Mouse (Mus musculus) cerebellum, adult 2 months (tissue): ENCODE data around the gene 2310022A10Rik.

ENCODE experiments used
- CTCF ChIP-seq: fragments of 200-500 bp; IDR thresholded peaks from 2 replicates; pipeline ENCODE4 v1.5.1; 2011; ENCODE audit warnings: low read depth, mild to moderate bottlenecking, control low read depth, low read length, moderate library complexity, borderline replicate concordance; ENCODE audit not compliant: insufficient read depth
- POLR2A ChIP-seq: fragments of 200-500 bp; IDR thresholded peaks from 2 replicates; pipeline ENCODE4 v1.6.1; 2011; ENCODE audit warnings: low read length, control low read depth, borderline replicate concordance; ENCODE audit not compliant: insufficient read depth

DNA sequence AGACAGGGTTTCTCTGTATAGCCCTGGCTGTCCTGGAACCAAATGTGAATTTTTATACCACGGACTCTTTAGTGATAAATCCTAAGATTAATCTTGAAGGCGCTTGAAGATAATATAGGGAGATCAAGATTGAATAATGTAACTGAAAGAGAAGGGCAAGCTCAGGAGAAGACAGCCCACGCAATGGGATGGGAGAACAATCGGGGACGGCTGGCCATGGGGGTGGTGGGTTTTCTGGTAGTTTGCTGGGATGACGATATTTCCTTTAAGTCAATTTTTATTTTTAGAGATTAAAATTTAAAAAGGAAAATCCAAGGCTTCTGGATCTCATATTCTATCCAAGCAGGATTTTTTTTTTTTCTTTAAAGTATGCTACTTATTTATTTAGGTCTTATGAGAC lies 10.0 kb upstream of the 2310022A10Rik start:
- TF ChIP-seq POLR2A: no peak
- TF ChIP-seq CTCF: no peak
